Mouse (Mus musculus): Measurements from ENCODE around the gene Gm45753. TPM values are rescaled to one million over a fixed set of nuclear protein-coding genes. Genes with fewer than 3 reads are reported as not detected.

Gm45753 gene
- total RNA-seq, 2 experiments from 2014 or later: not detected

Other genes starting within 250 kb of the Gm45753 start
- gene Mtnr1a, start 239.3 kb downstream of the Gm45753 start, total RNA-seq (2021): not detected
- not detected for gene F11, start 46.4 kb downstream of the Gm45753 start, total RNA-seq (2021)
- gene Klkb1, start 13.6 kb downstream of the Gm45753 start, total RNA-seq (2021): under 1 TPM in 1 of 2 experiments, not detected in 1; 0.07 TPM
- 1 to 10 TPM in 1 of 2 experiments, under 1 TPM in 1; 0.80 to 1.4 TPM for gene Cyp4v3, start 24.8 kb upstream of the Gm45753 start, total RNA-seq (2021)
- 1 to 10 TPM; 1.7 to 2.1 TPM for gene Fam149a, start 73.8 kb upstream of the Gm45753 start, total RNA-seq (2021)
- 1 to 10 TPM in 1 of 2 experiments, under 1 TPM in 1; 0.75 to 1.3 TPM for gene Tlr3, start 102.6 kb upstream of the Gm45753 start, total RNA-seq (2021)
- 10 to 100 TPM; 60.1 to 97.5 TPM for gene Sorbs2, start 199.3 kb upstream of the Gm45753 start, total RNA-seq (2021)